Mouse (Mus musculus): ENCODE data around the gene R3hdm1. TPM values are rescaled to one million over a fixed set of nuclear protein-coding genes. Genes with fewer than 3 reads are reported as not detected.
A peak's percentile ranks its signal among the peaks of the same experiment; 100 is the strongest.
"Not testable (repeated sequence)": the region's sequence is repeated elsewhere in the genome, so short reads cannot be mapped to it uniquely, and the experiment has no call there.

The R3hdm1 gene
- polyA plus RNA-seq, 1 experiment from 2014 or later = 38.8 TPM

GRCm38 (mm10) chr1:128102251-128102640 is 855 bp upstream of the R3hdm1 start:
- H3K36me3 ChIP-seq (ENCODE audit: insufficient read depth, low read length) = no peaks in the 10 kb centered on the region
- peak overlapping the region; percentile 79 for H3K4me3 ChIP-seq (ENCODE audit: low read depth, low read length)
- H3K4me2 ChIP-seq (replicated peaks; ENCODE audit: low read depth, low read length) = peak overlapping the region; percentile 58
- H3K27me3 ChIP-seq (replicated peaks; ENCODE audit: insufficient read depth, low read length) = no peaks in the 10 kb centered on the region
- peak; percentile 96 for DNase-seq (ENCODE audit: low spot score)
- no peaks in the 10 kb centered on the region for H3K9me3 ChIP-seq (ENCODE audit: low read length)
- peak overlapping the region; percentile 63 for H3K27ac ChIP-seq (ENCODE audit: low read length)
- WGBS = 0% methylated on average over 15 of the region's 15 CpGs
- peak; percentile 11; the same call in 1 of the 2 replicates for ATAC-seq
- H3K4me1 ChIP-seq (ENCODE audit: insufficient read depth, low read depth, low read length) = no peaks in the 10 kb centered on the region
- no peak overlapping the region for H3K9ac ChIP-seq (replicated peaks; ENCODE audit: low read depth)
- TF ChIP-seq CTCF (IDR thresholded peaks at IDR 0.05) (no peak), EP300 (IDR thresholded peaks at IDR 0.05) (no peak)

GRCm38 (mm10) chr1:128103520-128104088 is 503 bp downstream of the R3hdm1 start:
- DNase-seq (ENCODE audit: low spot score) (peak; percentile 71), ATAC-seq (peak; percentile 39)
- H3K4me3 ChIP-seq (ENCODE audit: low read depth, low read length) = peak overlapping the region; percentile 79
- H3K9me3 ChIP-seq (ENCODE audit: low read length) = no peaks in the 10 kb centered on the region
- H3K27ac ChIP-seq (ENCODE audit: low read length) = peak overlapping the region; percentile 82
- no peaks in the 10 kb centered on the region for H3K36me3 ChIP-seq (ENCODE audit: insufficient read depth, low read length)
- H3K27me3 ChIP-seq (replicated peaks; ENCODE audit: insufficient read depth, low read length) = no peaks in the 10 kb centered on the region
- H3K4me2 ChIP-seq (replicated peaks; ENCODE audit: low read depth, low read length) = peak overlapping the region; percentile 85
- peak; percentile 45 for TF ChIP-seq CTCF (IDR thresholded peaks at IDR 0.05)
- TF ChIP-seq EP300 (IDR thresholded peaks at IDR 0.05) = no peak
- no peaks in the 10 kb centered on the region for H3K4me1 ChIP-seq (ENCODE audit: insufficient read depth, low read depth, low read length)
- WGBS = under 1% methylated on average over 27 of the region's 47 CpGs
- H3K9ac ChIP-seq (replicated peaks; ENCODE audit: low read depth) = peak overlapping the region; percentile 81

GRCm38 (mm10) chr1:128120913-128121627 is 18.0 kb downstream of the R3hdm1 start:
- ATAC-seq = no peak
- no peaks in the 10 kb centered on the region for H3K9me3 ChIP-seq (ENCODE audit: low read length)
- 89% methylated on average over 4 of the region's 4 CpGs for WGBS
- no peak for TF ChIP-seq EP300 (IDR thresholded peaks at IDR 0.05)
- TF ChIP-seq CTCF (IDR thresholded peaks at IDR 0.05) = no peak
- H3K4me2 ChIP-seq (replicated peaks; ENCODE audit: low read depth, low read length) = no peak overlapping the region
- no peak for DNase-seq (ENCODE audit: low spot score)
- H3K9ac ChIP-seq (replicated peaks; ENCODE audit: low read depth) = no peak overlapping the region
- no peak overlapping the region for H3K4me3 ChIP-seq (ENCODE audit: low read depth, low read length)
- no peaks in the 10 kb centered on the region for H3K4me1 ChIP-seq (ENCODE audit: insufficient read depth, low read depth, low read length)
- no peaks in the 10 kb centered on the region for H3K36me3 ChIP-seq (ENCODE audit: insufficient read depth, low read length)
- H3K27me3 ChIP-seq (replicated peaks; ENCODE audit: insufficient read depth, low read length) = no peaks in the 10 kb centered on the region
- H3K27ac ChIP-seq (ENCODE audit: low read length) = no peak overlapping the region

GRCm38 (mm10) chr1:128136222-128136621 is 33.1 kb downstream of the R3hdm1 start:
- not testable (repeated sequence) for H3K9me3 ChIP-seq (ENCODE audit: low read length)

GRCm38 (mm10) chr1:128141039-128141438 is 37.9 kb downstream of the R3hdm1 start:
- no peak for TF ChIP-seq EP300 (IDR thresholded peaks at IDR 0.05)
- TF ChIP-seq CTCF (IDR thresholded peaks at IDR 0.05) = peak; percentile 67
- Histone ChIP-seq H3K4me2 (replicated peaks; ENCODE audit: low read depth, low read length) (no peak overlapping the region), H3K36me3 (ENCODE audit: insufficient read depth, low read length) (no peaks in the 10 kb centered on the region), H3K27ac (ENCODE audit: low read length) (no peak overlapping the region), H3K4me3 (ENCODE audit: low read depth, low read length) (no peak overlapping the region), H3K27me3 (replicated peaks; ENCODE audit: insufficient read depth, low read length) (no peaks in the 10 kb centered on the region), H3K9ac (replicated peaks; ENCODE audit: low read depth) (no peak overlapping the region), H3K4me1 (ENCODE audit: insufficient read depth, low read depth, low read length) (no peaks in the 10 kb centered on the region), H3K9me3 (ENCODE audit: low read length) (no peaks in the 10 kb centered on the region)
- DNase-seq (ENCODE audit: low spot score) = peak; percentile 57
- no peak for ATAC-seq

More at GRCm38 (mm10) chr1:128136222-128136621, 33.1 kb downstream of the R3hdm1 start:
- not testable (repeated sequence) for H3K36me3 ChIP-seq (ENCODE audit: insufficient read depth, low read length); H3K4me1 ChIP-seq (ENCODE audit: insufficient read depth, low read depth, low read length); H3K27ac ChIP-seq (ENCODE audit: low read length); H3K4me2 ChIP-seq (replicated peaks; ENCODE audit: low read depth, low read length); ATAC-seq; H3K9ac ChIP-seq (replicated peaks; ENCODE audit: low read depth); DNase-seq (ENCODE audit: low spot score); H3K4me3 ChIP-seq (ENCODE audit: low read depth, low read length); H3K27me3 ChIP-seq (replicated peaks; ENCODE audit: insufficient read depth, low read length)

GRCm38 (mm10) chr1:128141737-128142136 is 38.6 kb downstream of the R3hdm1 start:
- H3K4me1 ChIP-seq (ENCODE audit: insufficient read depth, low read depth, low read length) = no peaks in the 10 kb centered on the region
- H3K9me3 ChIP-seq (ENCODE audit: low read length) = no peaks in the 10 kb centered on the region
- H3K27ac ChIP-seq (ENCODE audit: low read length) = no peak overlapping the region
- no peaks in the 10 kb centered on the region for H3K36me3 ChIP-seq (ENCODE audit: insufficient read depth, low read length)
- no peak for ATAC-seq
- no peak for TF ChIP-seq EP300 (IDR thresholded peaks at IDR 0.05)
- no peak for TF ChIP-seq CTCF (IDR thresholded peaks at IDR 0.05)
- no peak overlapping the region for H3K4me3 ChIP-seq (ENCODE audit: low read depth, low read length)
- DNase-seq (ENCODE audit: low spot score) = no peak
- H3K4me2 ChIP-seq (replicated peaks; ENCODE audit: low read depth, low read length) = no peak overlapping the region
- no peaks in the 10 kb centered on the region for H3K27me3 ChIP-seq (replicated peaks; ENCODE audit: insufficient read depth, low read length)
- H3K9ac ChIP-seq (replicated peaks; ENCODE audit: low read depth) = no peak overlapping the region

Data from lung, postnatal 0 days (tissue).